Mouse (Mus musculus) spleen, adult 2 months (tissue): ENCODE measurements around the gene Mbd6.

Source experiments
- CTCF ChIP-seq: fragments of 200-500 bp; IDR thresholded peaks from 2 replicates; pipeline ENCODE4 v1.5.1; 2011; ENCODE audit warnings: mild to moderate bottlenecking, inconsistent platforms; ENCODE audit not compliant: insufficient read depth, insufficient read length, insufficient replicate concordance; ENCODE audit errors: extremely low read depth
- POLR2A ChIP-seq: fragments of 200-500 bp; IDR thresholded peaks from 2 replicates; pipeline ENCODE4 v1.6.1; 2011; ENCODE audit warnings: low read depth, low read length, inconsistent platforms

DNA sequence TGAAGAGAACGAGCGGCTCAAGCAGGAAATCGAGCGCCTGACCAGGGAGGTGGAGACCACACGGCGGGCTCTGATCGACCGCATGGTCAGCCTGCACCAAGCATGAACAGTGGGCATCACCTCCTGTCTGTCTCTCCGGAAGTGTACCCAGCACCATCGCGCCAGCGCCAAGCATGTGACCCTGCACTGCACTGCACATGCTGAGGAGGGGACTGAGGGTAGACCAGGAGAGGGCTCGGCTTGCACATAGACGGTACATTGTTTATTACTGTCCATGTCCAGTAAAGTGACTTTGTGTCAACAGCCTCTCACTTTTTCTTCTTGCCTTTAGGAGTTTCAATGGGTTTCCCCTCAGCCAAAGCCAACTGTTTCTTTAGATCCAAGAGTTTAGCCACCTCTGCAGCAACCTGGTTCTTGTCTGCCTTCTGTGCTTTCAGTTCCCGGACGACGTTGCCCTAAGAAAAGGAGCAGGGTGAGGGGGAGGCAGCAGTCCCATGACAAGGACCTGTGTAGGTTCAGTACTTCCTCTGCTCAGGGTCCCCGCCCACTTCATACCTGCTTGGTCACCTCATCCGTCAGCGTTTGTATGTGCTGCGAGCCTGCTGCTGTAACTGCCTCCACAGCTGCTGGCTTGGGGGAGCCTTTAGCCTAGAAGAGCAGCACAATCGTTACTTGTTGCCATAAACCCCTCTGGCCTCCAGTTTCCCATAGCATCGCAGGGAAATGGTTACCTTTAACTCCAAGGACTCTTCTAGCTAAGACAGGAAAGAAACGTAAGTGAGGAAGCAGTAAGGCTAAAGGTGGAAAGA, 7.4 kb upstream of the Mbd6 start:
- TF ChIP-seq CTCF, result no peak
- TF ChIP-seq POLR2A, result no peak
